Mouse (Mus musculus): Measurements from ENCODE around the gene Lyrm7. TPM values are rescaled to one million over a fixed set of nuclear protein-coding genes. Genes with fewer than 3 reads are reported as not detected.
"Not testable (repeated sequence)": the region's sequence is repeated elsewhere in the genome, so short reads cannot be mapped to it uniquely, and the experiment has no call there.

Lyrm7 gene
- total RNA-seq, 2 experiments from 2014 or later: 28.0 to 29.4 TPM

DNA sequence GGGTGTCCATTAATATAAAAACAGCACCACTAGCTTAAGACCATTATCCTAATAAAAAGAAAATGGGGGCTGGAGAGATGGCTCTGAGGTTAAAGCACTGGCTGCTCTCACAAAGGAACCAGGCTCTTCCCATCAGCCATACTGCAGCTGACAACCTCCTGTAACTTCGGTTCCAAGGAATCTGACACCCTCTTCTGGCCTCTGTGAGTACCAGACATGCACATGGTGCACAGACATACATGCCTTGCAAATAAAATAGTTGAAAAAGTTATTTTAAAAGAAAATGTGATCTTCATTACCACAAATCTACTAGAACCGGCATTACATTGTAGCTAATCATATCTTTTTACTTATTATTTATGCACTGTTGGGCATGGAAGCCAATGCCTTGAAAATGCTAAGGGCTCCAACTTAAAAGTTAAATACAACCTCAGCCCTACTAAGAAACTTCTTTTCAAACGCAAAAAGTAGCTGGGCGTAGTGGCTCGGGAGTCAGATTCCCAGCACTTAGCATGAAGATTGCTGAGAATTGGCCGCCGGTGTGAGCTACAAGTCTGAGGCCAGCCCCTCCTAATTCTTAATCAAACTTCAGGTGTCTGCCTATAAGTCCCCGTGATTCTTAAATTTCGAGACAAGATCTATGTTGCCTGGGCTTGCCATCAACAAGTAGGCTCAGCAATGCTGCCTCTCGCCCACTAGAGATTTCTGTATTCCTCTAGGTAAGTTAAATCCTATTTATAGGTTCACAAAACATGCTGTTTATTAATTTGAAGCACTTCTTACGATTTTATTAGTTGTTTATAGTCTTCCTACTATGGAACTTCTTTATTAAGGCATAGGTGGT lies 1.2 kb downstream of the Lyrm7 start:
- intact Hi-C loops (cut with DNase I): loop anchor here (1.0 to 10.0 kb wide), 4 partner anchors 57 to 295 kb away; partner anchors contain the start of gene Cdc42se2
- no peak for DNase-seq

DNA sequence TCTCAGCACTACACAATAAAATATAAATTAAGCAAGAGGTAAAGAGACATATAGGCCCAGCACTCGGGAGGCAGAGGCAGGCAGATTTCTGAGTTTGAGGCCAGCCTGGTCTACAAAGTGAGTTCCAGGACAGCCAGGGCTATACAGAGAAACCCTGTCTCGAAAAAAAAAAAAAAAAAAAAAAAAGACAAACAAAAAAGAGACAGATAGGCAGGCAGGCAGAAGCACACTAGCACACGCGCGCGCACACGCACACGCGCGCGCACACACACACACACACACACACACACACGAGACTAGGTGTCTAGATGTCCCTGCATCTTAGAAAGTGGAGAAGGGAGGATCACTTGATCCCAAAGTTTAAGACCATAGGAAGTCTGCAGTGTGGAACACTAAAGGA lies 1.8 kb downstream of the Lyrm7 start:
- intact Hi-C loops (cut with DNase I); DNase-seq: not testable (repeated sequence)

DNA sequence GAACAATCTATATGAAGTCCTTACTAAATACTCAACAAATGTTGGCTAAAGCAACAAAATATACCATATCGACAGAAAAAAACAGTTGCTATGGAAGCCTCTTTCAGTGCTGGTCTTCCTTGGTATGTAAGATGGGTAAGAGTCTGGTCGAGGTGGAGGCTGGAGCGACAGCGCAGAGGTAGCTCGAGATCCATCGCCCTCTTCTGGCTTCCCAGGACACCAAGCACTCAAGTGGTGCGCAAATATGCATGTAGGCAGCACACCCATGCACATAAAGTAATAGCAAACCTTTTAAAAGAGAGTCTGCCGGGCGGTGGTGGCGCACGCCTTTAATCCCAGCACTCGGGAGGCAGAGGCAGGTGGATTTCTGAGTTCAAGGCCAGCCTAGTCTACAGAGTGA lies 9.1 kb downstream of the Lyrm7 start:
- DNase-seq: no peak
- intact Hi-C loops (cut with DNase I): no loop called here

- intact Hi-C loops (cut with DNase I): loop anchor here (5.0 kb wide), 1 partner anchor 43 kb away; no protein-coding TSS in a partner anchor
- no peak for DNase-seq
Observed at GRCm38 (mm10) chr11:54849961-54850758, 10.6 kb downstream of the Lyrm7 start.

DNA sequence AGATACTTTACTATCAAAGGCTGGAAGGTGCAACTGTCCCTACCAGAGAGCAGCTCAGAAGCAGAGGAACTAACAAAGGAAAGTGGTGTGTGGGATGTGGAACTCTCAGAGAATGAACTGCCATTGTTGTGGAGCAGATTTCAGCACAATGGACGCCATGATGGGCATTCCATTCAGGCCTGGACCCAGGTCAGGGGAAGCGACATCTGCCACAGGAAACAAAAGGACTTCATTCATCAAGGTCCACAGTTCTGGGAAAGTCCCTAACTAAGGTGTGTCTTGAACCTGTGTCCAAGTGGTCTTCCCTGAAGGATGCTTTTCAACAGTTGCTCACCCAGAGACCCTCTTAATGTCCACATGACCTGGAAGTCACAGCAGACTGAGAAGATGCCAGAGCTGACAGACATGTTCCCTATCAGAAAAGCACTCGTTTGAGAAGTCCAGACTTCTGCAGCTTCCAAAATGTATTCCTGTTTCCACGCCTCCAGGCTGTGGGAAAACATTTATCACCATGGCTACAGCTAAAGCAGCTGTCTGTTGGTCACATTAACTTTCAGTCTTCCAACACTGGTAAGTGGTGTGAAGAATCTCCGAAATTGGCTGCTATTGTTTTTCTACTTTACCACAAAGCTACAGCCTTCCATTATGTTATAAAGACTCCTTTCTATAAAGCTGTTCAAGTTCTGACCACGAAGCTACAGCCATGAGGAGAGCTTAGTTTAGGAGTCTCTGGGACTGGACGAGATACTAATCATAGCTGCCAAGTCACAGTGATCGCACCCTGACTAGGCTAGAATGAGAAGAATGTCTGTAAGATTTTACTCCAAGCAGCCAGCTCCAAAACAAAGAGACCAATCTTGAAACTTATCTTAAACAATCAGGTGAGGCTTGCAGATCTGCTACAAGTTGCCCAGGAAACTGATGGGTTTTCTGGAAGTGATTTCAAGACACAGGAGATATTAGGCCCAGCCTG lies 15.0 kb downstream of the Lyrm7 start:
- DNase-seq: no peak
- intact Hi-C loops (cut with DNase I): loop anchor here (5.0 kb wide), 1 partner anchor 38 kb away; no protein-coding TSS in a partner anchor

GRCm38 (mm10) chr11:54844959-54845358 lies 15.8 kb downstream of the Lyrm7 start:
- DNase-seq: no peak
- intact Hi-C loops (cut with DNase I): loop anchor here (5.0 kb wide), 1 partner anchor 38 kb away; no protein-coding TSS in a partner anchor

- intact Hi-C loops (cut with DNase I): no loop called here
- DNase-seq: no peak
Observed at GRCm38 (mm10) chr11:54844424-54844823, 16.3 kb downstream of the Lyrm7 start.

- no peak for DNase-seq
- intact Hi-C loops (cut with DNase I): no loop called here
Observed at GRCm38 (mm10) chr11:54840891-54841290, 19.8 kb downstream of the Lyrm7 start.

DNA sequence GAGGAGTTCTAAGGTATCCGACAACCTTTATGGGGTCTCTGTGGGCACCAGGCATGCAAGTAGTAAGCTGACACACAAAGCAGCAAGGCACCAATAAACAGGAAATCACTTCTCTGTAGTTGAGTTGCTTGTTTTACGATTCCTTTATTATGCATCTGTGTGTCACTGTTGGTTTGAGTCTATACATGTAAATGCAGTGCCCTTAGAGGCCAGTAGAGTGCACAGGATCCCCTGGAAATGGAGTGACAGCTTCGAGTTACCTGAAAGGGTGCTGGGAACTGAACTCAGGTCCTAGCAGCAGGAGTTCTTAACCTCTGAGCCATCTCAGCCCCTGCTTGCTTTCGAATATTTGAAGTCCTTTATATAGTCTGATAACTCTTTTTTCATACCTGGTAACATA lies 21.0 kb downstream of the Lyrm7 start:
- DNase-seq: no peak
- intact Hi-C loops (cut with DNase I): no loop called here

DNA sequence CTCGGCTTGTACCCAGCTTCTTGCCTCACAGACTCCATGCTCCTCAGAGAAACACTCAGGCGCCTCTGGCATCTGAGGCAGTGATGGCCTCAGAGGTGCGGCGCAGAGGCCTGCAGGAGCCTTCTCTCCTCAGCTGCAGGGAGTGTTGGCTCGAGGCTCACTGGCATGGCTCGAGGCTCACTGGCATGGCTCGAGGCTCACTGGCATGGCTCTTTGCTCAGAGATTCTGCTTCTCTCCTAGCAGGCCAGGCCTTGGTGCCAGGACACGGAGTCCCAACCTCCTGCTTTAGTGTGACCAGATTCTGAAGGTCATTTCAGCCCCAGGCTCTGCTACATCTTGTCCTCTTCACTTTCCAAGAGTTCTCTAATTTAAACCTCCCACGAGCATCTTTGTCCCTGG lies 24.6 kb downstream of the Lyrm7 start:
- peak; percentile 41 for DNase-seq
- intact Hi-C loops (cut with DNase I): no loop called here

DNA sequence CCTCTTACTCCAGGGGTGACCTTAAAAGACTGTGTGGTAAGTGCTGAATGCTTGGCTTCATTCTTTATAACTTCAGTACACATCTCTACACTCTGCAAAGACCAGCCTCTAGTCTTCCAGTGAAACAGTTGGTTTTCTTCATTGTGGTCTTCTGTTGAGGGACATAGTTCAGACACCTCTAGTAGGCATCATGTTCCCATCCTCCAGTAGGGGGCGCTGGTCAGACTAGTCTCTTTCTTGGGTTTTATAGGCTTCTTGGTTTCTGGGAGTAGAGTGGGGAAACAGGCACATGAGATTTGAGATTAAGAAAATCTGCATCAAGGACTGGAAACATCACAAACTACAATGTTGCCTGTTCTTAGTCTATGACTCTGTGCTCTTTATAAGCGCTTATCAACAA lies 26.1 kb downstream of the Lyrm7 start:
- no peak for DNase-seq
- intact Hi-C loops (cut with DNase I): no loop called here

DNA sequence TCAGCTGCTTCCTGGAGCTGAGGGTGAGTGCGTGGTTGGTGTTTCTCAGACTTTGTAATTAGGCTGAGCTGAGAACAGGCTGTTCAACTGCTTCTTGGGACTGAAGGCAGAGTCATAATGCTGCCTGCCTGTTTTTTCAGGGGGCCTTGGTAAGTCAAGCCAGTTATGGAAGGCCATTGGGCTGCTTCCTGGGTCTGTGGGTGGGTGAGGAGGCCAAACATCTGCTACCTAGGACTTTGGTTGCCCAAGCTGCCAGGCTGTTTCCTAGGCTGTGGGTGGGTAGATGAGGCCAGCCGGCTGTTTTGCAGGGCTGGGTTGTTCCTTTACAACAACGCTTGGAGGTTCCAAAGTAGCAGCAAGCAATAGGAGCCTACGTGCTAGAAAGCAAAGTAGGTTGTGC lies 26.9 kb downstream of the Lyrm7 start:
- DNase-seq: no peak
- intact Hi-C loops (cut with DNase I): no loop called here

GRCm38 (mm10) chr11:54826819-54827218 lies 33.9 kb downstream of the Lyrm7 start:
- intact Hi-C loops (cut with DNase I): no loop called here
- DNase-seq: no peak

DNA sequence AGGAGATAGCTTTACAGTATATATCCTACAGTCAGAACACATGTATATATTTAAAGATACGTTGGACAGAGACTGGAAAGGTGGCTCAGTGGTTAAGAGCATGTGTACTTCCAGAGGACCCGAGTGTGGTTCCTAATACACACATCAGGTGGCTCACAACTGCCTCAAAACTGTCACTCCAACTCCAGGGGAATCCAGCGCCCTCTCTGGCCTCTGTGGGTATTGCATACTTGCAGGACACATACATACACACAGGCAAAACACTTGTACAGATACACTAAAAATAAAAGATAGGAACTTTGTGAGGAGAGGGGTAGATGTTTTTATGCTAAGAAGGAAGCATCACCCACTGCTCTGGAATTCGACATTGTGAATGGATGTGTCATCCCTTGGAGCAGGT lies 34.9 kb downstream of the Lyrm7 start:
- intact Hi-C loops (cut with DNase I): no loop called here
- no peak for DNase-seq

DNA sequence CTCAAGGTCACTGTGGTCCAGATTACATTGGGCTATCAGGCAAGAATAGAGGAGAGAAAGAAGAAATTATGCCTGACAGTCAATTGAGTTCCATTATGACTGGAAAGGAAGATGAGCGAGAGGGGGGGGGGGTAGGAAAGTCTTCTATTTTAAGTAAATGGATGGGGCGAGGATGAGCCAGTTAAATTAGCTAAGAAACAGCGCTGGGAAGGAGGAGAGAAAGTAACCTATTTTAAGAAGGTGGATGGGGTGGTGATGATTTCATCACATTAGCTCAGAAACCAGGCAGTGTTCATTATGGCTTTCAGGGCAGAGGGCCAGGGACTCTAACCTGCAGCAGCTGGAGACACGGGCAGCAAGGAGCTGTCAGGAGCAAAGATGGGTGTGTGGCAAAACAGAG lies 37.2 kb downstream of the Lyrm7 start:
- no peak for DNase-seq
- intact Hi-C loops (cut with DNase I): no loop called here

DNA sequence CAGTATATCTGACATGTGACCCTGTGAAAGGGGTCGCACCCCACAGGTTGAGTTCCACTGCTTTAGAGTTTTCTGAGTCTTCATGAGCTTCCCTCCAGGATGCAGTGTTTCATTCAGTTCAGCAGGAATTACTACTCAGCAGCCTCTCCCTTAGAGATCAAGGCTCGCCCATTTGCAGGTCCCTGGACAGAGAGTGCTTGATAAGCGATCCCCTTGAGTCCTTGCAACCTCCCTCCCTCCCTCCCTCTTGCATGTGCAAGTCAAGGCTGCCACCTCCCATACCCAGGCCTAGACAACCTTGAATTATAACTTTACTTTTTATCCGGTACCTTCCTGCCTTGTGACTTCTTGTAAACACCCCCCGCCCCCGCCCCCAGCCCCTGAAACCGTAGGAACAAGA lies 41.2 kb downstream of the Lyrm7 start:
- intact Hi-C loops (cut with DNase I): no loop called here

GRCm38 (mm10) chr11:54817449-54817848 lies 43.3 kb downstream of the Lyrm7 start:
- DNase-seq: no peak
- intact Hi-C loops (cut with DNase I): no loop called here

More for the DNA sequence above, 41.2 kb downstream of the Lyrm7 start:
- DNase-seq: no peak

- no peak for DNase-seq
- intact Hi-C loops (cut with DNase I): no loop called here
Observed at GRCm38 (mm10) chr11:54815659-54816058, 45.1 kb downstream of the Lyrm7 start.

DNA sequence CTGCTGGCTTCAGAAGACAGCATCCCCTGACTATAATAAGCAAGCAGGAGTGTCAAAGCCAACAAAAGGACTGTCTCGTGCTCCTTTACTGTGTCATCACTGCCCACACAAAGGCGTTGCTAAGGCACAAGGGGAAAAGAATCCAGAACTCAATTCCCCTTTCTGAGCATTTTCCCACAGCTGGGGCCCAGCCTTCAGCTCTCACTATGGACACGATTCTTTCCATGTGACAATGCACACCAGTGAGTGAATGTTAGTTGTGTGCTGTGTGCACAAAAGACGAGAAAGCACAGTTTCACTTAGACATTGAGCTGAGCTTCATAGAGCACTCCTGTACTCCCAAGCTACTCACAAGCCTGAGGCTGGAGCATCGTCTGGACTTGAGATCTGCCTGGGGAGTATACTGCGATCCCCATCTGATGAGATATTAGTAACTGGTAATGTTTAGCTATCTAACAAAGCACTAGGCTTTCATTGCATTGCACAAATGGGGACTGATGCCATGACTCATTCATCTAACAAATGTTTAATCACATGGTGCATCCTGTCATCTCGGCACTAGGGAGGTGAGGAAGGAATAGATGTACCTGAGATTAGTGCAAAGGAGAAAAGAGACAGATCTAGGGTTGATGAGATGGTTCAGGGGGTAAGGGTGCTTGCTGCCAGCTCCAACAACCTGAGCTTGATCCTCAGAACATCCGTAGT lies 47.8 kb downstream of the Lyrm7 start:
- no peak for DNase-seq
- intact Hi-C loops (cut with DNase I): no loop called here

GRCm38 (mm10) chr11:54812314-54812713 lies 48.4 kb downstream of the Lyrm7 start:
- intact Hi-C loops (cut with DNase I): no loop called here
- DNase-seq: no peak
